Mouse (Mus musculus): Measurements from ENCODE around the gene Gm11985. TPM values are rescaled to one million over a fixed set of nuclear protein-coding genes. Genes with fewer than 3 reads are reported as not detected.

Gm11985 gene
- polyA plus RNA-seq, 1 experiment from 2014 or later = not detected

DNA sequence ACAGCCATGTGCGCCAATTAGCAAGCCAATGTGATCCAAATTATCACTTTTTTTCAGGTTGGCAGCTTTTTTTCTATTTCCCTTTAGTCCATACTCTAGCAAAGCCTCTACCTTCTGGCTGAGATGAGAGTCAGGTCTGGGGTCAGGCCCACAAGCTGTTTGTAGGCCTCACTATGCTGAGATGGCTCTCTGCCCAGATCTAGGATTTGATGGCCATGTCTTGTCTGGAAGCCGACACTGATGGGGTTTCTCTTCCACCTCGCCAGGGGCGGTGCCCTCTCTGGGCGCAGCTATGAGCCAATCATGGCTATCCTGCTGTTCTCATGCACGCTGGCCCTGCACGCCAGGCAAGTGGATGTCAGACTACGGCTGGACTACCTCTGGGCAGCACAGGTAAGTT lies 37.9 kb downstream of the Gm11985 start:
- no peak for ATAC-seq (ENCODE audit: insufficient number of reproducible peaks, insufficient read depth, low FRiP score, low TSS enrichment, low read depth)
- no peak overlapping the region for H3K4me3 ChIP-seq
- H3K4me2 ChIP-seq = no peak overlapping the region
- H3K4me1 ChIP-seq = no peaks in the 10 kb centered on the region
- no peak overlapping the region for H3K27ac ChIP-seq
- no peaks in the 10 kb centered on the region for H3K9me3 ChIP-seq
- H3K27me3 ChIP-seq = no peaks in the 10 kb centered on the region
- H3K9ac ChIP-seq = no peak overlapping the region
- H3K36me3 ChIP-seq = 0 out of 2 replicates have a peak, but pooled peaks cover 4% of the 10 kb centered on the region
- 93% methylated on average over 8 of the region's 8 CpGs for WGBS

- Histone ChIP-seq H3K4me3 (no peak overlapping the region), H3K9me3 (no peaks in the 10 kb centered on the region), H3K4me2 (no peak overlapping the region), H3K27me3 (no peaks in the 10 kb centered on the region), H3K36me3 (0 out of 2 replicates have a peak, but pooled peaks cover 4% of the 10 kb centered on the region), H3K9ac (no peak overlapping the region), H3K4me1 (no peaks in the 10 kb centered on the region), H3K27ac (no peak overlapping the region)
- WGBS = 63% methylated on average over 7 of the region's 7 CpGs
- ATAC-seq (ENCODE audit: insufficient number of reproducible peaks, insufficient read depth, low FRiP score, low TSS enrichment, low read depth) = no peak
Measured at GRCm38 (mm10) chr11:7149471-7149870, 38.9 kb downstream of the Gm11985 start.

GRCm38 (mm10) chr11:7147945-7148344 lies 40.4 kb downstream of the Gm11985 start:
- Histone ChIP-seq H3K4me1 (peaks cover 3% of the 10 kb centered on the region; the same call in 1 of the 2 replicates), H3K9me3 (no peaks in the 10 kb centered on the region), H3K4me2 (no peak overlapping the region), H3K4me3 (no peak overlapping the region), H3K36me3 (0 out of 2 replicates have a peak, but pooled peaks cover 4% of the 10 kb centered on the region), H3K27me3 (no peaks in the 10 kb centered on the region), H3K9ac (no peak overlapping the region), H3K27ac (no peak overlapping the region)
- WGBS = 88% methylated on average over 7 of the region's 7 CpGs
- ATAC-seq (ENCODE audit: insufficient number of reproducible peaks, insufficient read depth, low FRiP score, low TSS enrichment, low read depth) = no peak

GRCm38 (mm10) chr11:7147536-7147935 lies 40.8 kb downstream of the Gm11985 start:
- Histone ChIP-seq H3K27me3 (no peaks in the 10 kb centered on the region), H3K4me1 (peaks cover 7% of the 10 kb centered on the region), H3K4me3 (no peak overlapping the region), H3K36me3 (0 out of 2 replicates have a peak, but pooled peaks cover 4% of the 10 kb centered on the region), H3K27ac (no peak overlapping the region), H3K9me3 (no peaks in the 10 kb centered on the region), H3K9ac (no peak overlapping the region), H3K4me2 (no peak overlapping the region)
- WGBS = 88% methylated on average over 8 of the region's 8 CpGs
- no peak for ATAC-seq (ENCODE audit: insufficient number of reproducible peaks, insufficient read depth, low FRiP score, low TSS enrichment, low read depth)

- Histone ChIP-seq H3K9ac (no peak overlapping the region), H3K9me3 (no peaks in the 10 kb centered on the region), H3K36me3 (no peaks in the 10 kb centered on the region), H3K4me3 (no peak overlapping the region), H3K4me2 (no peak overlapping the region), H3K27ac (no peak overlapping the region), H3K4me1 (peaks cover 9% of the 10 kb centered on the region), H3K27me3 (no peaks in the 10 kb centered on the region)
- 76% methylated on average over 4 of the region's 4 CpGs for WGBS
- no peak for ATAC-seq (ENCODE audit: insufficient number of reproducible peaks, insufficient read depth, low FRiP score, low TSS enrichment, low read depth)
Measured at GRCm38 (mm10) chr11:7145221-7145620, 43.1 kb downstream of the Gm11985 start.

GRCm38 (mm10) chr11:7144369-7144768 lies 44.0 kb downstream of the Gm11985 start:
- Histone ChIP-seq H3K4me3 (no peak overlapping the region), H3K27me3 (no peaks in the 10 kb centered on the region), H3K36me3 (no peaks in the 10 kb centered on the region), H3K27ac (no peak overlapping the region), H3K4me1 (peaks cover 9% of the 10 kb centered on the region), H3K9ac (no peak overlapping the region), H3K4me2 (no peak overlapping the region), H3K9me3 (no peaks in the 10 kb centered on the region; the same call in 1 of the 2 replicates)
- 81% methylated on average over 11 of the region's 11 CpGs for WGBS
- no peak for ATAC-seq (ENCODE audit: insufficient number of reproducible peaks, insufficient read depth, low FRiP score, low TSS enrichment, low read depth)

GRCm38 (mm10) chr11:7142725-7143124 lies 45.6 kb downstream of the Gm11985 start:
- Histone ChIP-seq H3K9me3 (no peaks in the 10 kb centered on the region; the same call in 1 of the 2 replicates), H3K9ac (0 out of 2 replicates have a peak overlapping the region, but pooled peaks have one; percentile 4), H3K4me2 (no peak overlapping the region), H3K4me1 (peaks cover 9% of the 10 kb centered on the region), H3K4me3 (no peak overlapping the region), H3K27me3 (no peaks in the 10 kb centered on the region), H3K36me3 (no peaks in the 10 kb centered on the region), H3K27ac (no peak overlapping the region)
- no peak for ATAC-seq (ENCODE audit: insufficient number of reproducible peaks, insufficient read depth, low FRiP score, low TSS enrichment, low read depth)
- WGBS = 25% methylated on average over 3 of the region's 3 CpGs

- H3K27ac ChIP-seq = no peak overlapping the region
- no peak for ATAC-seq (ENCODE audit: insufficient number of reproducible peaks, insufficient read depth, low FRiP score, low TSS enrichment, low read depth)
- 86% methylated on average over 3 of the region's 3 CpGs for WGBS
- no peaks in the 10 kb centered on the region for H3K27me3 ChIP-seq
- H3K4me1 ChIP-seq = peaks cover 9% of the 10 kb centered on the region
- no peak overlapping the region for H3K4me3 ChIP-seq
- H3K9me3 ChIP-seq = no peaks in the 10 kb centered on the region; the same call in 1 of the 2 replicates
- no peaks in the 10 kb centered on the region for H3K36me3 ChIP-seq
- H3K9ac ChIP-seq = no peak overlapping the region
- H3K4me2 ChIP-seq = no peak overlapping the region
Measured at GRCm38 (mm10) chr11:7140449-7140848, 47.9 kb downstream of the Gm11985 start.

GRCm38 (mm10) chr11:7138370-7138769 lies 50.0 kb downstream of the Gm11985 start:
- Histone ChIP-seq H3K4me1 (peaks cover 5% of the 10 kb centered on the region), H3K4me2 (no peak overlapping the region), H3K4me3 (no peak overlapping the region), H3K36me3 (no peaks in the 10 kb centered on the region), H3K27me3 (no peaks in the 10 kb centered on the region), H3K27ac (no peak overlapping the region), H3K9me3 (no peaks in the 10 kb centered on the region; the same call in 1 of the 2 replicates), H3K9ac (no peak overlapping the region)
- 90% methylated on average over 8 of the region's 8 CpGs for WGBS
- no peak for ATAC-seq (ENCODE audit: insufficient number of reproducible peaks, insufficient read depth, low FRiP score, low TSS enrichment, low read depth)

GRCm38 (mm10) chr11:7136246-7136855 lies 52.0 kb downstream of the Gm11985 start:
- H3K36me3 ChIP-seq = no peaks in the 10 kb centered on the region
- no peaks in the 10 kb centered on the region; the same call in 1 of the 2 replicates for H3K9me3 ChIP-seq
- H3K9ac ChIP-seq = no peak overlapping the region
- WGBS = 95% methylated on average over 5 of the region's 5 CpGs
- H3K4me2 ChIP-seq = no peak overlapping the region
- H3K4me3 ChIP-seq = no peak overlapping the region
- H3K27me3 ChIP-seq = no peaks in the 10 kb centered on the region
- no peak for ATAC-seq (ENCODE audit: insufficient number of reproducible peaks, insufficient read depth, low FRiP score, low TSS enrichment, low read depth)
- H3K4me1 ChIP-seq = no peaks in the 10 kb centered on the region
- H3K27ac ChIP-seq = no peak overlapping the region

DNA sequence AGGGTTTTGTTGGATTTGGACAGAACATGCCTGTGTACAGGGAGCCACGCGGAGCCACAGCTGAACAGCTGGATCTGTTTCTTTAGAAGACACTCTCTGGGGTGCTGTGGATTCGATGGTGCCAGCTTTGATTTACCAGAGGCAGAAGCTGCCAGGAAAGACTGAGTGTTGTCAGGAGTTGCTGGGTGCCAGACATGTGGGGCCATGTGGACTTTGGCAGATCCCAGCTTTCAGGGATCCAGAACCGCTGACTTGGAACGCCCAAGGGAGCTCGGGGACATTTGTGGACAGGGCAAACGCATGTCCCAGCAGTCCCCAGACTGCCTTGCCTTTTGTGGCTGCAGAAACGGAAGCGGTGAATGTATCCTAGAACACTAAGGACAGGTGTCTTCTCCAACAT lies 52.6 kb downstream of the Gm11985 start:
- H3K4me3 ChIP-seq = no peak overlapping the region
- H3K4me1 ChIP-seq = no peaks in the 10 kb centered on the region
- H3K9ac ChIP-seq = no peak overlapping the region
- ATAC-seq (ENCODE audit: insufficient number of reproducible peaks, insufficient read depth, low FRiP score, low TSS enrichment, low read depth) = no peak
- 0 out of 2 replicates have a peak, but pooled peaks cover 2% of the 10 kb centered on the region for H3K36me3 ChIP-seq
- no peak overlapping the region for H3K4me2 ChIP-seq
- 87% methylated on average over 9 of the region's 9 CpGs for WGBS
- H3K27ac ChIP-seq = no peak overlapping the region
- no peaks in the 10 kb centered on the region for H3K27me3 ChIP-seq
- H3K9me3 ChIP-seq = no peaks in the 10 kb centered on the region; the same call in 1 of the 2 replicates

DNA sequence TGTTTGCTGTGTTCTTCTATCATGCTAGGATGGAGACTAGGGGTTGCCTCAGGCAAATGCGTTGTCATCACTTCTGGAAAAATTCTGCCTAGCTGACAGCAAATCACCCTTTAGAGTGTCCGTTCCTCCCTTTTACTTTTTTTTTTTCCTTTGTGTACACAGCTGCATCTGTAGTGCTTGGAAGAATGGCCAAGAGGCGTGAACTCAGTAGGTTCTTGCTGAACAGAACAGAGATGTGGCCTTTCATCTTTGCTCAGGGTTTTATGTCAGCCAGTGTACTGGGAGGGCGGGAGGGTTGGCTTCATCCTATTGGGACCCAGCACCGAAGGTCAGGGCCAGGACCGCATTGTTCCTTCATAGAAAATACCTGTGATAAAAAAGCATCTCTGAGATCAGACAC lies 53.1 kb downstream of the Gm11985 start:
- Histone ChIP-seq H3K4me3 (no peak overlapping the region), H3K4me2 (no peak overlapping the region), H3K27me3 (no peaks in the 10 kb centered on the region), H3K9me3 (no peaks in the 10 kb centered on the region; the same call in 1 of the 2 replicates), H3K27ac (no peak overlapping the region), H3K4me1 (no peaks in the 10 kb centered on the region), H3K9ac (no peak overlapping the region), H3K36me3 (0 out of 2 replicates have a peak, but pooled peaks cover 3% of the 10 kb centered on the region)
- WGBS = 79% methylated on average over 6 of the region's 6 CpGs
- no peak for ATAC-seq (ENCODE audit: insufficient number of reproducible peaks, insufficient read depth, low FRiP score, low TSS enrichment, low read depth)

All from embryonic facial prominence, embryonic 13.5 days (tissue).